Mouse (Mus musculus): ENCODE data around the gene B3galt4. TPM values are rescaled to one million over a fixed set of nuclear protein-coding genes. Genes with fewer than 3 reads are reported as not detected.
"Not testable (repeated sequence)": the region's sequence is repeated elsewhere in the genome, so short reads cannot be mapped to it uniquely, and the experiment has no call there.

B3galt4 gene
- not detected in 2 replicates for polyA plus RNA-seq (2012; ENCODE audit: insufficient read depth, insufficient read length, low replicate concordance, missing spikeins)

- H3K4me3 ChIP-seq (ENCODE audit: insufficient read depth, low read depth, low read length): peak within 1 kb of the TSS; percentile 72
- H3K27ac ChIP-seq (ENCODE audit: insufficient read depth, low read depth, low read length): peak within 1 kb of the TSS; percentile 76
- TF ChIP-seq POLR2A (IDR thresholded peaks at IDR 0.05; ENCODE audit: insufficient read depth, low read depth, low read length) (peak; percentile 72), CTCF (IDR thresholded peaks at IDR 0.05; ENCODE audit: insufficient read depth, low read depth, low read length) (no peak)
- under 1% methylated on average over 41 of the region's 45 CpGs for WGBS
- H3K4me1 ChIP-seq (ENCODE audit: control insufficient read depth, insufficient read depth, low read length): peaks cover 35% of the 10 kb centered on the region
Observed at GRCm38 (mm10) chr17:33951021-33951946, at the start of gene B3galt4. Gene B3galt4, minus strand, starts transcription at chr17:33951488.

- not testable (repeated sequence) for H3K4me3 ChIP-seq (ENCODE audit: insufficient read depth, low read depth, low read length); H3K4me1 ChIP-seq (ENCODE audit: control insufficient read depth, insufficient read depth, low read length); H3K27ac ChIP-seq (ENCODE audit: insufficient read depth, low read depth, low read length)
- WGBS: 65% methylated on average over 2 of the region's 2 CpGs
Observed at GRCm38 (mm10) chr17:34000796-34001195, 49.5 kb upstream of the B3galt4 start.

GRCm38 (mm10) chr17:34000150-34000537 is 48.9 kb upstream of the B3galt4 start, which contains the start of gene H2-K1:
Gene H2-K1, minus strand, starts transcription at chr17:34000347.
- under 1% methylated on average over 30 of the region's 30 CpGs for WGBS
- H3K4me1 ChIP-seq (ENCODE audit: control insufficient read depth, insufficient read depth, low read length): peaks cover 9% of the 10 kb centered on the region
- H3K27ac ChIP-seq (ENCODE audit: insufficient read depth, low read depth, low read length): no peak within 1 kb of the TSS
- H3K4me3 ChIP-seq (ENCODE audit: insufficient read depth, low read depth, low read length): peak within 1 kb of the TSS; percentile 58
- no peak for TF ChIP-seq CTCF (IDR thresholded peaks at IDR 0.05; ENCODE audit: insufficient read depth, low read depth, low read length)
- TF ChIP-seq POLR2A (IDR thresholded peaks at IDR 0.05; ENCODE audit: insufficient read depth, low read depth, low read length): peak; percentile 43

GRCm38 (mm10) chr17:33999341-34000149 is 48.3 kb upstream of the B3galt4 start:
- Histone ChIP-seq H3K4me3 (ENCODE audit: insufficient read depth, low read depth, low read length) (peak overlapping the region; percentile 58), H3K4me1 (ENCODE audit: control insufficient read depth, insufficient read depth, low read length) (peaks cover 9% of the 10 kb centered on the region), H3K27ac (ENCODE audit: insufficient read depth, low read depth, low read length) (no peak overlapping the region)
- WGBS: 1% methylated on average over 81 of the region's 87 CpGs
- TF ChIP-seq CTCF (IDR thresholded peaks at IDR 0.05; ENCODE audit: insufficient read depth, low read depth, low read length) (no peak), POLR2A (IDR thresholded peaks at IDR 0.05; ENCODE audit: insufficient read depth, low read depth, low read length) (no peak)

GRCm38 (mm10) chr17:33998697-33999096 is 47.4 kb upstream of the B3galt4 start:
- H3K4me3 ChIP-seq (ENCODE audit: insufficient read depth, low read depth, low read length); H3K4me1 ChIP-seq (ENCODE audit: control insufficient read depth, insufficient read depth, low read length); H3K27ac ChIP-seq (ENCODE audit: insufficient read depth, low read depth, low read length): not testable (repeated sequence)
- WGBS: 76% methylated on average over 5 of the region's 5 CpGs

GRCm38 (mm10) chr17:33997025-33997424 is 45.7 kb upstream of the B3galt4 start:
- H3K4me3 ChIP-seq (ENCODE audit: insufficient read depth, low read depth, low read length); H3K4me1 ChIP-seq (ENCODE audit: control insufficient read depth, insufficient read depth, low read length); H3K27ac ChIP-seq (ENCODE audit: insufficient read depth, low read depth, low read length): not testable (repeated sequence)
- 94% methylated on average over 2 of the region's 2 CpGs for WGBS

- no peak for TF ChIP-seq POLR2A (IDR thresholded peaks at IDR 0.05; ENCODE audit: insufficient read depth, low read depth, low read length)
- TF ChIP-seq CTCF (IDR thresholded peaks at IDR 0.05; ENCODE audit: insufficient read depth, low read depth, low read length): no peak
- Histone ChIP-seq H3K27ac (ENCODE audit: insufficient read depth, low read depth, low read length) (no peak overlapping the region), H3K4me3 (ENCODE audit: insufficient read depth, low read depth, low read length) (no peak overlapping the region), H3K4me1 (ENCODE audit: control insufficient read depth, insufficient read depth, low read length) (peaks cover 9% of the 10 kb centered on the region)
- 74% methylated on average over 3 of the region's 3 CpGs for WGBS
Observed at GRCm38 (mm10) chr17:33995651-33996050, 44.4 kb upstream of the B3galt4 start.

- Histone ChIP-seq H3K4me1 (ENCODE audit: control insufficient read depth, insufficient read depth, low read length) (peaks cover 6% of the 10 kb centered on the region; the same call in 1 of the 2 replicates), H3K4me3 (ENCODE audit: insufficient read depth, low read depth, low read length) (no peak overlapping the region), H3K27ac (ENCODE audit: insufficient read depth, low read depth, low read length) (no peak overlapping the region)
- 93% methylated on average over 8 of the region's 8 CpGs for WGBS
- no peak for TF ChIP-seq POLR2A (IDR thresholded peaks at IDR 0.05; ENCODE audit: insufficient read depth, low read depth, low read length)
Observed at GRCm38 (mm10) chr17:33994959-33995358, 43.7 kb upstream of the B3galt4 start.

Measured in olfactory bulb, adult 2 months (tissue).